Comparison of ENCODE assay signal across 8 mouse cellular contexts in the genomic region with DNA sequence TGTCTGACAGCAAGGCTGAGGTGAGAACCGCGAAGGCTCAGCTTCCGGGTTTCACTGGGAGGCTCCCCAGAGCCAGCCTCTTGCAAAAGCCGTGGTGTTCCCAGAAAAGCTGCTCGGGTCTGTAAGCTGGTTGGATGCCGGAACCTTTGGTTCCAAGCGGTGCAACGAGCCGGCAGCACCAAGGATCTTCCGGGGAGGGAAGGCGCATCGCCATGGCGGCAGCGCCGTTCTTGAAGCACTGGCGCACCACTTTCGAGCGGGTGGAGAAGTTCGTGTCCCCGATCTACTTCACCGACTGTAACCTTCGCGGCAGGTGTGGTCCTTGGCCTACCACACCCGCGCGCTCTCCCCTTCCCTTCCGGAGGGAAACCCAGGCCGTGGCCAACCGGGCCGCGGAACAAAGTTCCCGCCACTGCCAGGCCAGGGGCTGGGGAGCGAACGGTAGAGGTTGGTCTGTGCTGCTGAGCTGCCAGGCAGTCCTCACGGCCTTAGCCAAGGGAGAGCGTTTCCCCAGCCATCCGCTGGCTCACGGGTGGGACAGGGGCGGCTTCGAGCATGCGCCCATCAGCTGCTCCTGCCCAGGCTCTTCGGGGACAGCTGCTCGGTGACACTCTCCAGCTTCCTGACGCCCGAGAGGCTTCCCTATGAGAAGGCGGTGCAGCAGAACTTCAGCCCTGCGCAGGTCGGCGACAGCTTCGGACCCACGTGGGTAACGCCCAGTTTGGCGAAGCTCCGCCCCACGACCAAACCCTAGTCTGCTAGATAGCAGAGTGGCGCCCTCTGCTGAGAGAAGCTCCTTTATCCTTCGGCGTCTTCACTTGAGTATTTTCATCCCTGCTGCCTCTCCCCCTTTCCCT. TPM values are rescaled to one million over a fixed set of nuclear protein-coding genes. Genes with fewer than 3 reads are reported as not detected.
DNase-seq lines count a peak whose midpoint lies in the region; ATAC-seq lines count a peak whose summit lies in the region.

Gene Man2c1, plus strand, starts transcription at position 114 of the 857 bp plus-strand sequence.

- peak within 1 kb of the TSS; percentile 95 for H3K4me2 ChIP-seq in hindbrain, embryonic 11.5 days (replicated peaks; ENCODE audit: low read depth, low read length)

- peak; percentile 91 for DNase-seq in Muller cell, postnatal 12 days (ENCODE audit: inconsistent ontology term)
- peak; percentile 96 for DNase-seq in cerebellum, adult 9-11 months
- DNase-seq in frontal cortex, adult 2 months (ENCODE audit: extremely low spot score in 1 of 2, low spot score in 1 of 2) = peak; percentile 92 to 96
- DNase-seq in hindbrain, embryonic 11.5 days (ENCODE audit: low spot score) = peak; percentile 95
- DNase-seq in layer of hippocampus, postnatal 10 days (ENCODE audit: low spot score in 2 of 2) = peak; percentile 93 to 95
- DNase-seq in lung, postnatal 10 days = peak; percentile 97
- DNase-seq in ovary, postnatal 36 days (ENCODE audit: low spot score) = peak; percentile 89
- DNase-seq in thymus, postnatal 25 days = peak; percentile 94

- peak; percentile 92 for ATAC-seq in hindbrain, embryonic 11.5 days (ENCODE audit: low FRiP score)

- H3K4me3 ChIP-seq in hindbrain, embryonic 11.5 days (ENCODE audit: low read depth, low read length) = peak within 1 kb of the TSS; percentile 66

- WGBS in hindbrain, embryonic 11.5 days = 0% methylated on average over 54 of the region's 58 CpGs

- peaks cover 4% of the 10 kb centered on the region; the same call in 1 of the 2 replicates for H3K36me3 ChIP-seq in hindbrain, embryonic 11.5 days (ENCODE audit: control insufficient read depth, insufficient read depth, low read length)

- no peaks in the 10 kb centered on the region for H3K9me3 ChIP-seq in hindbrain, embryonic 11.5 days (ENCODE audit: control insufficient read depth, low read length)

- H3K9ac ChIP-seq in hindbrain, embryonic 11.5 days (ENCODE audit: low read depth, low read length) = peak within 1 kb of the TSS; percentile 65

- no peaks in the 10 kb centered on the region for H3K4me1 ChIP-seq in hindbrain, embryonic 11.5 days (replicated peaks; ENCODE audit: control insufficient read depth, insufficient read depth, low read length)

- no peaks in the 10 kb centered on the region for H3K27me3 ChIP-seq in hindbrain, embryonic 11.5 days (ENCODE audit: control insufficient read depth, insufficient read depth, low read length)

- H3K27ac ChIP-seq in hindbrain, embryonic 11.5 days (ENCODE audit: low read depth, low read length) = peak within 1 kb of the TSS; percentile 87

RNA-seq across cellular contexts. Expression of gene Man2c1, which starts in this region (rescaled TPM):
- polyA plus RNA-seq in frontal cortex, adult 2 months (2012; rRNA removed) = 241 and 243 TPM in 2 replicates
- 19.2 and 22.3 TPM in 2 replicates for polyA plus RNA-seq in hindbrain, embryonic 11.5 days (2014; fragmentation: Nextera tagmentation; extraction: Ambion mirVana)
- total RNA-seq in layer of hippocampus, postnatal 10 days (2021) = 100 to 1,000 TPM; 138 to 140 TPM

Comparison
In these comparisons a context has a peak if more than half of its experiments do, and no peak if none do; other contexts are left out.
1. Peak in every context shown above with its lines: DNase-seq, ATAC-seq, H3K4me3 ChIP-seq and H3K27ac ChIP-seq.
2. RNA of gene Man2c1 (polyA plus RNA-seq): 241 to 243 TPM in frontal cortex, adult 2 months; 19.2 to 22.3 TPM in hindbrain, embryonic 11.5 days; every median in the first group is over 10 times any median in the second.